Mouse (Mus musculus) heart, postnatal 10 days (tissue): ENCODE data around the gene B3glct. TPM values are rescaled to one million over a fixed set of nuclear protein-coding genes. Genes with fewer than 3 reads are reported as not detected.

Experiments
- DNase-seq, 2 experiments: peaks; one replicate each; pipeline ENCODE4 v3.0.0; 2021
- intact Hi-C: fragments of 180-260 bp; cut with DNase I; formaldehyde crosslinking; loops from one replicate; pipeline ENCODE4 v1.15.1; 2025
- total RNA-seq, 2 experiments: library from RNA; stranded (reverse); gene quantifications; 2 replicates each; pipeline ENCODE4 v1.2.3; 2021

Gene B3glct
- 1 to 10 TPM; 9.7 to 10.0 TPM for total RNA-seq

DNA sequence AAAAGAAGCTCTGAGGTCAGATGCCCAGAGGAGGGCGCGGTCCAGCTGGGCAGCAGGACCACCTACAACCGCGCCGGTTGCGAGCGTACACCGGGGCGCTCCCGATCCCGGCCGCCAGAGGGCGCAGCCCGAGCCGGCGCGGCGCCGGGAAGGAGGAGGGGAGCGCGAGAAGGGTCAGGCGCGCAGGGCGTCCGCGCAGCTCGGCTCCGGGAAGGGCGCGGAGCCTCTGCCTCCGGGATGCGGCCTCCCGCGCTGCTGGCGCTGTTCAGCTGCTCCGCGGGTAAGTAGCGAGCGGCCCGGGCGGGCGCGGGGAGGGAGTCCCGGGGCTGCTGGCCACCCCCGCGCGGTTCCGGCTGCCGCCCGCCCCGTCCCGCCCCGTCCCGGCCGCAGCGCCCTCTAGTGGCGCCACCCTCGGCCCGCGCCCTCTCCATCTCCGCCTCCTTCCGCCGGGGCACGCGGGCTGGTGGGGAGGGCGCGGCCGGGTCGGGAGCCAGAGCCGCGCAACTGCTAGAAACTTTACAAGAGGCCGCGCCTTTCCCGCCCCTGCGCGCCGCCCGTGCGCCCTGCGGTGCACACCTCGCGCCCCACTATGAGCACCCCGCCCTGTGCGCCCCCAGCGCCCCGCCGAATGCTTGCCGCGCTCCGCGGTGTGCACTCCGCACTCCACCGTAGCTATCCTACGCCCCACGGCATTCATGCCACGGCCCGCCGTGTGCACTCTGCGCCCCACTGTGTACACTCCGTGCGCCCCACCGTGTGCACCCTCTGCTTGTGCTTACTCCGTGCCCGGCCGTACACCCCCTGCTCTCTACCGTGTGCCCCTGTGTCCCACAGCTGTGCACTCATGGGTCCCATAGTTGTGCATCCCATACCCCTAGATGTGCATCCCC, at the start of gene B3glct:
TSS of gene B3glct (plus strand) at position 131 of the 890 bp plus-strand sequence.
- peak; percentile 89 for DNase-seq
- intact Hi-C loops: loop anchor here (5.0 kb wide), 1 partner anchor 41 kb away; the partner anchor contains the start of gene Hsph1

DNA sequence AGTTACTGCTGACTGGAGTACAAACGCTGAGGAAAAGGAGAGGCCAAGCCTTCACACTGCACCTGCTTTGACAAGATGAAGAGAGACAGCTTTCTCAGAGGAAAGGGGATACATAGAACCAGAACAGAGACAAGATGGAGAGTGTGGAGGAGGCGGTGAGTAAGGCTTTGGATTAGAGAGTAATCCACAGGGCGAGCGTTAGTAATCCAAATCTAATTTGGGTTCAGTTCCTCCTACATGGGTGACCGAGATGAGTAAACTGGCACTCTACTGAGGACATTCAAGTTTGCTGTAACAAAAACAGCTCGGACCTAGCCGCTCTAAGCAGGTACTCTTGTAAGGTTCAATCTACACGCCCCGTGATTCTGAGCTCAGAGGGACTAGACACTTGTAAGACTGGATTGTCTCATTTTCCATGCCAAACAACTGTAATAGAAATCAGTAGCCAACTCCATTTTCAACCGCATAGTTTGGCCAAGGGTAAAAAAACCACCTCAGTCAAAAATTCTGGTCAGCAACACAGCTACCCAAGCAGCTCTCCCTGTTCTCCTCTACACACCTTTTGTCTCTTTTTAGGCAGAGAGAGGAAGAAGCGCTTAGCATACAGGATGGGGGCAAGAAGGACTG, 43.5 kb upstream of the B3glct start:
- DNase-seq: no peak
- intact Hi-C loops: loop anchor here (5.0 kb wide), 1 partner anchor 43 kb away; the partner anchor contains the start of gene B3glct

DNA sequence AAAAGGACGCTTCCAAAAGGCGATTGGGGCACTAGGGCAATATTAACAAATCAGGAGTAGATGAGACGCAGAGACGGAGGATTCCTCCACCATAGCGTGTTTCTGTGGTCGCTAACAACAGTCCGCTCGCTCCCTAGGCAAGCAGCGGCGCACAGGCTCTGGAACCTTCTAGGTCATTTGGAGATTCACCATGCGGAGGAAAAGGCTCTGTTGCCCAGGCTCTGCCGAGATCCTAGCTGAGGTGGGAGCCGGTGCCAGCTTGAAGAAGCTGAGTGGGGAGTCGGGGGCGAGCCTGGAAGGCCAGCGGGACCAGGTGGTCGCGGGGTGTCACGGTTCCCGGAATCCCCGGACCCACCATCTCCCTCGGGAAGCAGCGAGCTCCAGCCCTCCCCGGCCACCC, 42.5 kb upstream of the B3glct start:
- DNase-seq: no peak
- intact Hi-C loops: loop anchor here (5.0 kb wide), 1 partner anchor 42 kb away; the partner anchor contains the start of gene B3glct

DNA sequence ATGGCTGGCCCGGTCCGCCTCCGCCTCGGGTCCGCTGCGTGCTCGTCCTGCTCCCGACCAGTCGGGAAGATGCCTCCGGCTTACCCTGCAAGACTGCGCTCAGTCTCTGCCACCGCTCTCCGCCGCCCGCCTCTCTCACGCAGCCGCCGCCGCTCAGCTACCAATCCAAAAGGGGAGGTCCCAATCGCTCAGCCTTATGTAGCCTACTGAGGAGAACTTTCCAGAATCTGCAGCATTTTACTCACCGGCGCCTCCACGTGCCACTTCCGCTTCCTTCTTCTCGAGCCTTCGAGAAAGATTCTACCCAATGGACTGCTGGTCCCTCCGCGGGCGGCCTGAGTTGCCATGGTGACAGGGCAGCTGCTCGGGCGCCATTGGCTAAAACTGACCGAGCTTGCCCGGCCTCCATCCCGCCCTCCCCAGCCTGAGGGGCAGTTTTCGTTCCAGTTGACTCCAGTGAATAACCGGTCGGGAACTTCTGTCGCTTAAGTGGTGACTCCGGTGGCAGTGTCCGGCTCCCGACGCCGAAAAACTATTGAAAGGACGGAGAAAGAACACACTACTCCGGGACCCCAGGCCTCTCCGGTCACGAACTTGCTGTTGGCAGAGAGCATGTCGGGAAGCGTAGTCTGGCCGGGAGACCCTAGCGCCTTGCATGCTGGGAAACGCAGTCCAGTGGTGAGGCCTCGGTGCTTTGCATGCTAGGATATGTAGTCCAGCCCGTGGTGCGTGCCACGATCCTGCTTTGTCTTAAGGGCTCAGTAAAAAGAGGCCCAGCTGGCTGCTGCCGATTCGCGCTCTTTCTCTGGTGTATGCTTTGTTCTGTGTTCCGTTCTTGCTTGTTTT, 41.7 kb upstream of the B3glct start, which contains the start of gene Hsph1:
TSS of gene Hsph1 (minus strand) at position 302 of the 846 bp plus-strand sequence.
- intact Hi-C loops: loop anchor here (5.0 kb wide), 1 partner anchor 41 kb away; the partner anchor contains the start of gene B3glct
- DNase-seq: peak; percentile 98

DNA sequence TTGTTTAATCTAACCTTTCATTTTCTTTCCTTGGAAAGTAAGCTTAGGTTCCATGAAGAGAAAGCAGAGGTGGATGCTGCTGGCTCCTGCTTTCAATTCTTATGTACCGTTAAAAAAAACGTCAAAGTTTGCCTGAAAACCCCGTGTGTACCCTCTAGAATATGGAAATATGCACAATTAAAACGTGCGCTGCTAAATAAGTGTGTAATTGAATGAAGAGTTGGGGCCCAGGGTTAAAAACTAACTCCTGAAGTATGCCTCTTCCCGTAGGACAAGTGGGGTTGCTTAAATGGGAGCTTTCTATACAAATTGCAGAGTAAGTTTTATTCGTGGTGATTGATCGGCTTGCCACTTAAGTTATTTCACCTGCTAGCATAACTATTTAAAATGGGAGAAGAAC, 40.7 kb upstream of the B3glct start:
- no peak for DNase-seq
- intact Hi-C loops: loop anchor here (5.0 kb wide), 1 partner anchor 40 kb away; the partner anchor contains the start of gene B3glct

DNA sequence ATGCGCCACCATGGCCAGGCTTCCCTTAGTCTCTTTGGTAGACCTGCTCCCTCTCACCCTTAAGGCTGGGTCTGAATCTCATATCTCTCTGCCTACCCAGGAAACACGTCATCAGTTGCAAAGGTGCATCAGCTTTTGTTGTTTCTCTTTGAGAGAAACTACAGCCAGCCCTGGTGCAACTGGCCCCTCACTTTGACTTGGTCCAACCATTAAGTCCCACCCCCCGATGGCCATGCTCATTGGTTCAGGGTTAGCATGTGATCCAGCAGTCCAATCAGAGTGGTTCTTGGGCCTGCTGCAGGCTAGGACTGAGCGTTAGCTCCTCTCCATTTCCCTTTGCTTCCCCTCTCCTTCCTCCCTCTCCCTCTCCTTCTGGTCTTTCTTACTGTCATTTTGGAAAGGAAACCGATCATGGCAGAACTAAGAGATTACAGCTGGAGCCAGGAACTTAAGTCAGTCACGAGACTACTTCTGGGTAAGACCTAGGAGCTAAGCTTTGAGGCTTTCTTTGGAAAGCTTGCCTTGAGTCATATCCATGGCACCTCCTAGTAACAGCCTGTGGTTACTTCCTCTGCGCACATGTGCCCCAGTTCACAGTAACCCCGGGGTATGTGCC, 36.6 kb upstream of the B3glct start:
- intact Hi-C loops: loop anchor here (10.0 kb wide), 1 partner anchor 213 kb away; no protein-coding TSS in a partner anchor
- no peak for DNase-seq

DNA sequence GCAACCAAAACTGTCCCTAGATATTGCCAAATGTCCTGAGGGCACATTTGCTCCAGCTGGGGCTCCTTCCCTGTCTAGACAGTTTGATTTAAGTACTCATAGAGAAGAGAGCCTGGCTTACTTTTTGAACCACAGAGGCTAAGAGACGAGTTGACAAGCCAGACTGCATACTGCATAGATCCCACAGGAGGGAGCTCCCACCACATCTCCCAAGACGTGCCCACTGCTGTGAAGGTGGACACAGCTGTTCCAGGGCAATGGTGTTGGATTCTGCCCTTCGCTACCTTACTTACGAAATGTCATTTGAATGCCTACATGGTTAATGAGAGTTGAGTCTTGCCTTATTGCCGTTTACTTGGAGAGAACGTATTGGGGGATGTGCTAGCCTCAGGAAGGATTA, 35.7 kb upstream of the B3glct start:
- intact Hi-C loops: loop anchor here (10.0 kb wide), 1 partner anchor 212 kb away; no protein-coding TSS in a partner anchor
- no peak for DNase-seq

DNA sequence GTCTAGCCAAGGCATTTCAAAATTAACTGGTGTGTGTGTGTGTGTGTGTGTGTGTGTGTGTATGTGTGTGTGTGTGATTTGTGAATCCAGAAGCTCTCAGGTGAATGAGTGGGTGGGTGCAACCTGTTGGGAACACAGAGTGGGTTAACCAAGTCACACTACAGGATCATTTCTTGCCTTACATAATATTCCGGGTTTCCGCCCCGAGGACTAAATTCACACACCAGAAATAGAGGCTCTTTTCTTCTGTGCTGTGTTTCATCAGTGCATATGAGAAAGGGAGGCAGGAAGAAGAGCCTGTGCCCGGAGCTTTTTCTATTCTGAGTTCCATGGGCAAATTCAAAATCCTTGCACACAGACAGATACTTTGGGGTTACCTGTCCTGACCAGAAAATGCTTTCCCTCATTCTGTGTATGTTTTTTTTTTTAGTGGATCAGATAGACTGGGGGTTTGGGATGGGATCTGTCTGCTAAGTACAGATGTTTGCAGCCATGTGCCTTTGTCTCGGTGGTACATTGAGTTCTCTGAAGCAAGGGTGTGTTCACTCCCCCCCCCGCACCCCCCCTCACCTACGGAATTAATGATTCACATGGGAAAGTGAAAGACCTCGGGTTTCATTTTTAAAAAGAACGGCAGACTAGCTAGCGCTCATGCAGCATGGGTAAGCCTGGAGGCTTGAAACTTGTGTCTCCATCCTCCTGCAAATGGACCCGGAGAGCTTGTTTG, 35.1 kb upstream of the B3glct start:
- intact Hi-C loops: loop anchor here (10.0 kb wide), 1 partner anchor 212 kb away; no protein-coding TSS in a partner anchor
- no peak for DNase-seq

DNA sequence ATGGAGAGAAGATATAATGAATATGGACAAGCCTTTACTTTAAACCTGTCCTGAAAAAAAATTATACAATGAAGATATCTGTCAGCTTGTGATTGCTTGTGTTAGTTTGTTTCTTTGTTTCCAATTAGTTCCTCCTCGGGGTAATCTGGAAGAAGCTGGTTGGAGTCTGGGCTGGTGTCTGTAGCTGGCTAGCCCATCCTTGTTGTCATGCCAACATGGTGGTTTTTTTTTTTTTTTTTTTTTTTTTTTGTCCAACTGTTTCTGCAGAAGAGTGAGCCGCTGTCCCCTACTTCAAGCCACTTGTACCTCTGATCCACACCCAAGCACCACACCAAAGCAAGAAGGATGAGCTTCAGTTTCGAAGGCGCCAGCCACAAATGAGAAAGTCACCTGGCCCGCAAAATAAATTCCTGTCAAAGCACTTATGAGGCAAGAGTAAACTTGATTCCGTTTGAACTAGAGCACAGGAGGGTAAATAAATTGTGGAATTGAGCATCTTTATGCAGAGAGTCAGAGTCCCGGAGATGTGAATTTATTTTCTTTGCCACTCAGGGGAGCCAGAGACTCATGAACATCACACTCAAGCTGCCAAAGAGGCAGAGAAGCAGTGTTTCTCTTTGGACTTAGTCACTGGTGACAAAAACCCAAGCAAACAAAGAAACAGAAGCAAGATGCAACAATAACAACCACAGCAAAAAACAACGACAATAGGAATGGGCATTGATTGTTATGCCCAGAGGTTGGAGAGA, 30.5 kb upstream of the B3glct start:
- DNase-seq: no peak
- intact Hi-C loops: loop anchor here (10.0 kb wide), 1 partner anchor 207 kb away; no protein-coding TSS in a partner anchor

DNA sequence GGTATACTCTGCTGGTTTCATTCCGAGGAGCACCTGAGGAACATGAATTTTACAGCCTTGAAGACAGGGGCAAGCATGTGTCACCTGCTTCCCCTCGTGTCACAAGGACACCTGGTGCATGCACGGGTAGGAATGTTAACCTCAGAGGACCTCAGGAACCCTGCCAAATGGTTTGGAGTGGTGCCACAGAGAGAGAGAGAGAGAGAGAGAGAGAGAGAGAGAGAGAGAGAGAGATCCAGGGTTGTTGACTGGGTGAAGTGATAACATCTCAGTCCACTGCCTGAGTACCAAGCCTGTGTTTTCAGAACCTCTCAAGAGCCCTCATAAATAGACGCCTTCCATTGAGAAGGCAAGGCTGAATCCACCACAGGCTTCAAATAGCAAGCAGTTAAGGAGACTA, 29.8 kb upstream of the B3glct start:
- intact Hi-C loops: loop anchor here (10.0 kb wide), 1 partner anchor 207 kb away; no protein-coding TSS in a partner anchor
- DNase-seq: peak; percentile 33 to 49

DNA sequence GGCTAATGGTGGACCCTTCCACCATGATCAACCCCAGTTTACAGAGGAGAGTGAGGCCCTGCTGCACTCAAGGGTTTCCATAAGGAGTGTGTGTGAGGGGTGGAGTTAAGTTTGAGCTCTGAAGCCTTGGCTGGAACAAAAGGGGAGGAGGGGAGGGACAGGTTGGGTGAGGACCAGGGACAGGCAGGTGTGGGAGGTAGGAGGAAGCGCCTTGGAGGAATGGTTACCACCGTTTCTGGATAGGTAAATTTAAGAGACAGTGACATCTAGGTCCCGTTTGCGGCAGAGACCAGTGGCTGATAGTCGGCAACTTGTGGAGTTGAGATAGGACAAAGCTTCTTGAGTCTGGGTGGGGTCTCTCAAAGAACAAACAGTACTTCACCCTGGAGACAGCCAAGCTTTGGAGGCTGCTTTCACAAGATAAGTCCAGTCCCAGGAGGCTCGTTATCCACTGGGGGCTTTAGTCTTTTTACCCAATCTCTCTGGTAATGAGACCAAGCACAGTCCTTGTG, 29.1 kb upstream of the B3glct start:
- no peak for DNase-seq
- intact Hi-C loops: loop anchor here (10.0 kb wide), 1 partner anchor 206 kb away; no protein-coding TSS in a partner anchor

DNA sequence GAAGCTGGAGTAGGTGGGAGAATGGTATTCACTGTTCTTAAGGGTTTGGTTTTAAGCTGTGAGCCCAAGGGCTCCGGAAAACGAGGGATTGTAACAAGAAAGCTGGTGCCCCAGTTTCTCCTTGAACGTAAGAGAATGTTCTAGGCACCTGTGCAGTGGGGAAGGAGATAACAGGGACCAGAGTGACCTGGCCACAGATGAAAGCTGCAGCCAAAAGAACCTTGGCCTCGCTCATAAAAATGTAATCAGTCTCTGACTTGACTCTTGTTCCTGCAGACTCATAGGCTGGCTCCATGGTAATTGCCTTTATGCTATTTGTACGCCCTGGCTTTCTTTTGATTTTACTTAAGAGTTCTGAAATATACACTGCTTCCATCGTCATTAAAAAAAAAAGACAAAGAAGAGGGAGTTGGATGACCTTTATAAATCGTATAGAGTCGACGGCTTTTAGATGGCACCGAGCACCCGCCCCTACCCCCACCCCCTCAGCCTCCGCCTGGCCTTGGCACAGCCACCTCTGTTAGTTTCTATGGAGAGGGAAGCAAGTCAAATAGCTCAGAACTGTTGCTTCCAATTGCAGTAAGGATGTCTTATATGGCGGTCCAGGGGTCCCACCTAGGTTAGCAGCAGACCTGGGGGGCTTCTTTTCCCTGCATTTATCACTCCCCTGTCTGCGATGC, 28.4 kb upstream of the B3glct start:
- intact Hi-C loops: loop anchor here (10.0 kb wide), 1 partner anchor 205 kb away; no protein-coding TSS in a partner anchor

DNA sequence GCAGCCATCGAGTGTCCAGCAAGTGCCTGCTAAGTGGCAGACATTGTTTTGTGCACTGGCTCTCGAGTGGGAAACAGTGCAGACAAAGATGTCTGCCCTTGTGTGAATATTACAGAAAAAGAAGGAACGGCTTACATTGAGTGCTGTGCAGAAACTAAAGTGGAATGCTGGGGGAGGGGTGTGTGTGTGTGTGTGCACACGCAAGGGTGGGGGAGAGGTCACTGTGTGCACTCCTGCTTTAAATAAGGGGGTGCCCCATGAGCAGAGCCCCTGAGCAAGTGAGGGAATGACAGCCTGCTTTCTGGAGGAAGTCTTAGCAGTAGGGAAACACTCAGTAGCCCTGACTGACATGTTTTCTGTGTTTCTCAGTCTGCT, 27.9 kb upstream of the B3glct start:
- intact Hi-C loops: no loop called here
- no peak for DNase-seq

More for the DNA sequence above, 28.4 kb upstream of the B3glct start:
- DNase-seq: no peak

DNA sequence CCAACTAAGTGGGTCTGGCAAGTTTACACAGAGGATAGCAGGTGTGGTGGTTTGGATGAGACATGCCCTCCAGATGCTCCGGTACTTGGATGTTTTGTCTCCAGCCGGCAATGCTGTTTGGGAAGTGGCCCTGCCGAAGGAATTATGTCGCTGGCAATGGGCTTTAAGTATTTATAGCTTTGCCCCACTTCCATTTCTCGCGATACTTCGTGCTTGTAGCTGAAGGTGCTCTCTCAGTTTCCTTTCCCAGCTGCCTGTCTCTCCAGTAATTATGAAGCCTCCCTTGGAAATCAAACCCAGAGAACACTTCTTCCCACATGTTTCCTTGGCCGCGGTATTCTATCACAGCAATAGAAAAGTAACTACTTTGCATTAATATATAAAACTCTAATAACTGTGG, 22.4 kb upstream of the B3glct start:
- DNase-seq: no peak
- intact Hi-C loops: no loop called here

DNA sequence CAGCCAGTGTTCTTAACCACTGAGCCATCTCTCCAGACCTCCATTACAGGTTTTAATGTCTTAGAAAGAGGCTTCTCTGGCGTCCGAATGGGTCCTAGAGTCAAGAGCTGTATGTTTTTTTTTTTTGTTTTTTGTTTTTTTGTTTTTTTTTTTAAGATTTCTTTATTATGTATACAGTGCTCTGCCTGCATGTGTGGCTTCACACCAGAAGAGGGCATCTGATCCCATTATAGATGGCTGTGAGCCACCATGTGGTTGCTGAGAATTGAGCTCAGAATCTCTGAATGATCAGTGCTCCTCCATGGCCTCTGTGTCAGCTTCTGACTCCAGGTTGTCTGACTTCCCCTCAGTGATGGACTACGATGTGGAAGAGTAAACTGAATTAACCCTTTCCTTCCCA, 20.0 kb upstream of the B3glct start:
- no peak for DNase-seq
- intact Hi-C loops: no loop called here

DNA sequence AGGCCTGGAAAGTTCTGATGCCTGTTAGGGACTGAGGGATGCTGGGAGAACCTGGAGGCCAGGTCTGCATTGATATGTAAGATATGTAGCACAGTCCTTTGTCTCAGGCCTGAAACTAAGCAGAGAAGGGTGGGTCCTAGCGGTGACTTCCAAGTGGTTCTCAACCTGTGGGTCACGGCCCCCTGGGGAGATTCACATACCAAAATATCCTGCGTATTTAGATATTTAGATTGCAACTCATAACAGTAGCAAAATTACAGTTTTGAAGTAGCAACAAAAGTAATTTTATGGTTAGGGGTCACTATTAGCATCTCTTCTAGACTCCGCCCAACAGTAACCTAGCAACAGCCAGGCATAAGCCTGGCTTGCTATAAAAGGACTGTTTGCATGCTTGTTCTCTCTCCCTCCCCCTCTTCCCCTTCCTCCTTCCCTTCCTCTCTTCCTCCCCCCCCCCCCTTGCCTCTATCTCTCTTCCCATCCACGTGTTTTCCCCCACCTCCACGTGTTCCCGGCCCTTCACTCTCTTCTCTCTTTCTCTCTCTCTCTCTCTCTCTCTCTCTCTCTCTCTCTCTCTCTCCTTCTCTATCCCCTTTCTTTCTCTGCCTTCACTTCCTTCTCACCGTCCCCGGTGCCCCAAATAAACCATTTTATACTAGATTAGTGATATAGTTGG, 19.2 kb upstream of the B3glct start:
- intact Hi-C loops: no loop called here
- no peak for DNase-seq

DNA sequence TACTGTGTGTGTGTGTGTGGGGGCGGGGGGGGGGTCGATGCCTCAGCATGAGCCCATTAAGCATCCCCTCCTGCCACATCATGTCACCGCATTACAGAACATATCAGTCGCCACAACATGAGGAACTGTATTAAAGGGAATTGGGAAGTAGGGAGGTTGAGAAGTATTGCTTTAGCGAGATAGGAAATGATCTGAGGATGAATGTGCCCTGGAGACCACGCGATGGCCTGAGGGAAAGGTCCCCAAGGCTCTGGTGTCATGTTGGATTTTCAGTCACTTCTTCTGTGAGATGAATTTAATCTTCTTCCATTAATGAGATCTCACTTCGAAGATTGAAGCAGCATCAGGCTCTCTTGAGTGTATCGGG, 18.6 kb upstream of the B3glct start:
- intact Hi-C loops: no loop called here
- DNase-seq: no peak
